In genomic region chr7:110897202-110897601, GRCm38 (mm10) we compare ENCODE assay signal across 29 mouse cellular contexts. TPM values are rescaled to one million over a fixed set of nuclear protein-coding genes. Genes with fewer than 3 reads are reported as not detected.
"Had no signal": no experiment of that assay in that cellular context is flagged by ENCODE, and none has a peak within 500 bp of the region (broad histone marks: within the 10 kb centered on the region; RNA-seq: fewer than 3 reads in every experiment).

No protein-coding gene starts in this region.

- H3K9me3 ChIP-seq: embryonic facial prominence, embryonic 10.5 days; embryonic facial prominence, embryonic 12.5 days; embryonic facial prominence, embryonic 13.5 days; embryonic facial prominence, embryonic 15.5 days; forebrain, embryonic 10.5 days; forebrain, embryonic 12.5 days; forebrain, embryonic 13.5 days; forebrain, embryonic 15.5 days had no signal

- DNase-seq: cerebellum, adult 2 months; cerebellum, adult 8-10 months; cerebellum, adult 9-10 months; cerebellum, adult 9-11 months; cerebellum, postnatal 10 days; cerebellum, postnatal 14 days; cerebellum, postnatal 25 days; cerebellum, postnatal 36 days; embryo, embryonic 11 days; forebrain, postnatal 0 days; gastrocnemius, adult 2 months; gastrocnemius, postnatal 10 days; gastrocnemius, postnatal 14 days; gastrocnemius, postnatal 25 days; gastrocnemius, postnatal 36 days; heart, adult 2 months had no signal

- H3K36me3 ChIP-seq: embryonic facial prominence, embryonic 10.5 days; embryonic facial prominence, embryonic 12.5 days; embryonic facial prominence, embryonic 13.5 days; embryonic facial prominence, embryonic 15.5 days; forebrain, embryonic 10.5 days; forebrain, embryonic 12.5 days; forebrain, embryonic 15.5 days had no signal

- H3K9ac ChIP-seq: embryonic facial prominence, embryonic 12.5 days; embryonic facial prominence, embryonic 13.5 days; embryonic facial prominence, embryonic 15.5 days; forebrain, embryonic 12.5 days; forebrain, embryonic 13.5 days; forebrain, embryonic 15.5 days; forebrain, postnatal 0 days had no signal

- H3K4me1 ChIP-seq: embryonic facial prominence, embryonic 10.5 days; embryonic facial prominence, embryonic 12.5 days; embryonic facial prominence, embryonic 13.5 days; embryonic facial prominence, embryonic 15.5 days; forebrain, embryonic 10.5 days; forebrain, embryonic 12.5 days; forebrain, embryonic 13.5 days; forebrain, embryonic 15.5 days had no signal

- H3K4me2 ChIP-seq: embryonic facial prominence, embryonic 12.5 days; embryonic facial prominence, embryonic 13.5 days; embryonic facial prominence, embryonic 15.5 days; forebrain, embryonic 12.5 days; forebrain, embryonic 13.5 days; forebrain, embryonic 15.5 days had no signal

- H3K27me3 ChIP-seq: embryonic facial prominence, embryonic 12.5 days; embryonic facial prominence, embryonic 13.5 days; embryonic facial prominence, embryonic 15.5 days; forebrain, embryonic 12.5 days; forebrain, embryonic 13.5 days; forebrain, embryonic 15.5 days had no signal

- ATAC-seq: forebrain, embryonic 13.5 days; forebrain, embryonic 14.5 days; forebrain, embryonic 15.5 days; forebrain, embryonic 16.5 days; forebrain, postnatal 0 days had no signal

- H3K4me3 ChIP-seq: embryonic facial prominence, embryonic 10.5 days; embryonic facial prominence, embryonic 12.5 days; embryonic facial prominence, embryonic 13.5 days; embryonic facial prominence, embryonic 15.5 days; erythroblast, embryonic 14.5 days; forebrain, embryonic 10.5 days; forebrain, embryonic 12.5 days; forebrain, embryonic 13.5 days; forebrain, embryonic 15.5 days; gastrocnemius, adult 2 months; heart, adult 2 months had no signal

- H3K27ac ChIP-seq: embryonic facial prominence, embryonic 10.5 days; embryonic facial prominence, embryonic 12.5 days; embryonic facial prominence, embryonic 13.5 days; embryonic facial prominence, embryonic 15.5 days; forebrain, embryonic 10.5 days; forebrain, embryonic 12.5 days; forebrain, embryonic 13.5 days; forebrain, embryonic 15.5 days; gastrocnemius, adult 2 months; heart, adult 2 months had no signal

RNA-seq across cellular contexts. Expression of gene Lyve1, which starts 34.2 kb away (rescaled TPM):
- total RNA-seq: common myeloid progenitor, adult 5-6 weeks; granulocyte monocyte progenitor cell, adult 5-6 weeks had no signal
